Mouse (Mus musculus): ENCODE data around the gene Strip1. TPM values are rescaled to one million over a fixed set of nuclear protein-coding genes. Genes with fewer than 3 reads are reported as not detected.

The Strip1 gene
- polyA plus RNA-seq (2012; rRNA removed) (9.1 and 9.9 TPM in 2 replicates), polyA plus RNA-seq (2014; fragmentation: Nextera tagmentation; extraction: Ambion mirVana) (9.0 and 10.7 TPM in 2 replicates)

DNA sequence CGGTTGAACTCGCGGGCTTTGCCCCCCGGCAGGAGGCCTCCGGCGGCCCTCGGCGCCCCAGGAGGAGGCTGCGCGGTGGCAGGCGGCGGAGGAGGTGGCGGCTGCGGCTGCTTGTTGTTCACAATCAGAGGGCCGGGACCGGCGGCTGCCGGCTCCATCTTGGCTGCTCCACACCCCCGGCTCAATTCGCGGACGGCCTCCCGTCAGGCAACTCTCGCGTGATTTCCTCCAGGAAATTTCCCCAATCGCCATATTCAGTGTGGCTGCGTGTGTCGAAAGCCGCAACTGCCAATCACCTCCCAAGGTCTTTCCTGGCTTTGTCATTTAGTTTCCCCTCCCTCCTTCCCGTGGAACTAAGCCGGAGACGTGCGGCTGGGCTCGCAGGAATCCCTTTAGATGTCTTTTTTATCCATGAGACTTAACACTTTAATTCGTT lies at the start of gene Strip1:
Gene Strip1, minus strand, starts transcription at position 172 of the 436 bp plus-strand sequence.
- Histone ChIP-seq H3K9ac (replicated peaks) (peak within 1 kb of the TSS; percentile 94), H3K4me2 (ENCODE audit: low read depth) (peak within 1 kb of the TSS; percentile 66), H3K27ac (peak within 1 kb of the TSS; percentile 58), H3K36me3 (replicated peaks; ENCODE audit: control insufficient read depth, insufficient read depth, low read depth) (no peaks in the 10 kb centered on the region; the same call in 1 of the 2 replicates), H3K4me1 (replicated peaks; ENCODE audit: control insufficient read depth in 2 of 2, insufficient read depth in 2 of 2, low read length in 1 of 2) (peaks cover 0 to 8% of the 10 kb centered on the region in 2 experiments; a peak in 3 of 4 replicates), H3K27me3 (ENCODE audit: control insufficient read depth, insufficient read depth, low read length) (no peaks in the 10 kb centered on the region), H3K9me3 (ENCODE audit: control insufficient read depth, low read length) (no peaks in the 10 kb centered on the region), H3K4me3 (ENCODE audit: insufficient read depth in 1 of 2, low read depth in 2 of 2, low read length in 2 of 2) (peak within 1 kb of the TSS; percentile 76 to 94)
- ATAC-seq (ENCODE audit: insufficient read depth), result peak; percentile 94
- under 1% methylated on average over 35 of the region's 35 CpGs for WGBS (ENCODE audit: insufficient replicate concordance)
- TF ChIP-seq EP300 (IDR thresholded peaks at IDR 0.05; ENCODE audit: low read depth), result peak; percentile 50
- TF ChIP-seq CTCF (IDR thresholded peaks at IDR 0.05; ENCODE audit: low read depth), result no peak
- DNase-seq (ENCODE audit: low read depth in 3 of 3, low spot score in 3 of 3), result peak; percentile 88 to 90 (median 89)

DNA sequence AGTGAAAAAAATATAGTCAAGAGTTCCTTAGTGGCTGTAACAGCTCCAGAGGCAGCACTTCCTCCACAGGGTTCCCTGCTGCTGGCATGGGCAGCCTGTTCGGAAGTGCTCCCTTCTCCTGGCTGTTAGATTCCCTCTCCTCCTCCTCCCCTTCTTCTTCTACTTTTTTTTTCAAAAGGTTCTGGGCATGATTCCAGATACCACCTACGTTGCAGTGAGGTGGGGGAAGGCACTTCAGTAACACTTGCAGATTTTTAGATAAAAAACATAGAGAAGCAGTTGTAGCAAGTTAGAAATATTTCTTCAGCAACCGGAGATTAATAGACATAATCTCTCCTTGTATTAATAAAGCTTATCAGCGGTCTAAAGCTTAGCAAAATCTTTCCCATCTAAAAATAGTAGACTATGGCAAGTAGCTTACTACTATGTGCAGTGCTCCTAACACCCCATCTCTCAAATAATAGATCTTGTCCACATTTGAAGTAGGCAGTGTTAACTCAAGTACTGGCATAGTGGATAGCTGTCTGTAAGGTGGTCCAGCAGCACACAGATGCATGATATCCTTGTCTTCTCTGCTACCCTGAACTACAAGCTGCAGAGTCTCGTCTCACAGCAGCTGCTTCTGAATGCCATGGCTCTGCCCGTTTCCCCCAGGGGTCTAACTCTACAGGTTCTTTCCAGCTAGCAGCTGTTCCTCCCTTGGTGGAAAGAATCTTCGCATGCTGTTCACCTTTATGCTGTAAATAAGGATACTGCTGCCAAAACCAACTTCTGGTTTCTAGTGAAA lies 49.5 kb upstream of the Strip1 start:
- Histone ChIP-seq H3K4me2 (ENCODE audit: low read depth) (no peak overlapping the region), H3K4me1 (replicated peaks; ENCODE audit: control insufficient read depth in 2 of 2, insufficient read depth in 2 of 2, low read length in 1 of 2) (peaks cover 0 to 4% of the 10 kb centered on the region in 2 experiments; a peak in 1 of 4 replicates), H3K27ac (no peak overlapping the region), H3K27me3 (ENCODE audit: control insufficient read depth, insufficient read depth, low read length) (no peaks in the 10 kb centered on the region), H3K36me3 (replicated peaks; ENCODE audit: control insufficient read depth, insufficient read depth, low read depth) (0 out of 2 replicates have a peak, but pooled peaks cover 2% of the 10 kb centered on the region), H3K9me3 (ENCODE audit: control insufficient read depth, low read length) (no peaks in the 10 kb centered on the region), H3K9ac (replicated peaks) (no peak overlapping the region), H3K4me3 (ENCODE audit: insufficient read depth in 1 of 2, low read depth in 2 of 2, low read length in 2 of 2) (no peak overlapping the region)
- TF ChIP-seq EP300 (IDR thresholded peaks at IDR 0.05; ENCODE audit: low read depth) (no peak), CTCF (IDR thresholded peaks at IDR 0.05; ENCODE audit: low read depth) (no peak)
- no peak for DNase-seq (ENCODE audit: low read depth in 3 of 3, low spot score in 3 of 3)
- WGBS (ENCODE audit: insufficient replicate concordance), result 55% methylated on average over 7 of the region's 7 CpGs
- ATAC-seq (ENCODE audit: insufficient read depth), result no peak

DNA sequence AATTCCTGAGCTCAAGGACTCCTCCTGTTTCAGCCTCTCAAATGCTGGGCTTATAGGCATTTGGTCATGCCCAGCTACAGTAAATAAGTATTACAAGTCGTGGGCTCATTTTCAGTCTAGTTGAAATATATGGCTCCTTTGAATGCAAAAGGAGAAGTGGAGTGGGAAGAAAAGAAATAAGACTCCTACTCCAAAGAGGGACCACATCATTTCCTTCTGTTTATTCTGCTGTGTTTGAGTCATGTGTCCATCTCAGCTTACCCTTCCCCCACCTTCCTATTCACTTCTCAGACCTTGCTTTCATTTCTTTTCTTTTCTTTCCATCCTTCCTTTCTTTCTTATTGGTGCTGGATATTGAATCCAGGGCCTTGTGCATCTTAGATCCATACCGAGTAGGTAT lies 40.0 kb upstream of the Strip1 start:
- Histone ChIP-seq H3K36me3 (replicated peaks; ENCODE audit: control insufficient read depth, insufficient read depth, low read depth) (peaks cover 36% of the 10 kb centered on the region), H3K4me2 (ENCODE audit: low read depth) (no peak overlapping the region), H3K9me3 (ENCODE audit: control insufficient read depth, low read length) (no peaks in the 10 kb centered on the region), H3K9ac (replicated peaks) (no peak overlapping the region), H3K4me3 (ENCODE audit: insufficient read depth in 1 of 2, low read depth in 2 of 2, low read length in 2 of 2) (no peak overlapping the region), H3K4me1 (replicated peaks; ENCODE audit: control insufficient read depth in 2 of 2, insufficient read depth in 2 of 2, low read length in 1 of 2) (no peaks in the 10 kb centered on the region), H3K27me3 (ENCODE audit: control insufficient read depth, insufficient read depth, low read length) (no peaks in the 10 kb centered on the region), H3K27ac (no peak overlapping the region)
- TF ChIP-seq CTCF (IDR thresholded peaks at IDR 0.05; ENCODE audit: low read depth) (no peak), EP300 (IDR thresholded peaks at IDR 0.05; ENCODE audit: low read depth) (no peak)
- ATAC-seq (ENCODE audit: insufficient read depth) (no peak), DNase-seq (ENCODE audit: low read depth in 3 of 3, low spot score in 3 of 3) (no peak)
- 60% methylated on average over 2 of the region's 2 CpGs for WGBS (ENCODE audit: insufficient replicate concordance)

DNA sequence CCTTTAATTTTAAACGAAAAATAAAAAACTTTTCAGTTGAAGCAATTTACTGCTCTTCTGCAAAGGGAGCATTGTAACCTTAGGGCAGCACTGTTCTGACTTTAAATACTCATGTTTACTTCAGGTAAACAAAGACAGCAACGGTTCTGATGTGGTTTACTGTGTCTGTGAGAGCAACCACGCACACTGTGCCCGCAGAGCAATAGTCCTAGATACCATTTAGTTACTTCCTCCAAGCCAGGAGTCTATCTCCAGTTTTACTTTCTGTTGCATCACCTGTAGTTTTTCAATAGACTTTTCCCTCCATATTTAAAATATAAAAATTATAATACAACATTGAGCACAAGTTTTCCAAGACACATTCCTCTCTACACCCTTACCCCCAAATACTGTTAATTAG lies 39.0 kb upstream of the Strip1 start:
- Histone ChIP-seq H3K4me2 (ENCODE audit: low read depth) (no peak overlapping the region), H3K4me1 (replicated peaks; ENCODE audit: control insufficient read depth in 2 of 2, insufficient read depth in 2 of 2, low read length in 1 of 2) (no peaks in the 10 kb centered on the region), H3K36me3 (replicated peaks; ENCODE audit: control insufficient read depth, insufficient read depth, low read depth) (peaks cover 44% of the 10 kb centered on the region), H3K4me3 (ENCODE audit: insufficient read depth in 1 of 2, low read depth in 2 of 2, low read length in 2 of 2) (no peak overlapping the region), H3K9ac (replicated peaks) (no peak overlapping the region), H3K9me3 (ENCODE audit: control insufficient read depth, low read length) (no peaks in the 10 kb centered on the region), H3K27me3 (ENCODE audit: control insufficient read depth, insufficient read depth, low read length) (no peaks in the 10 kb centered on the region), H3K27ac (no peak overlapping the region)
- ATAC-seq (ENCODE audit: insufficient read depth) (no peak), DNase-seq (ENCODE audit: low read depth in 3 of 3, low spot score in 3 of 3) (no peak)
- WGBS (ENCODE audit: insufficient replicate concordance), result 53% methylated on average over 4 of the region's 4 CpGs
- TF ChIP-seq EP300 (IDR thresholded peaks at IDR 0.05; ENCODE audit: low read depth) (no peak), CTCF (IDR thresholded peaks at IDR 0.05; ENCODE audit: low read depth) (no peak)

GRCm38 (mm10) chr3:107668786-107669185 lies 37.3 kb upstream of the Strip1 start:
- TF ChIP-seq EP300 (IDR thresholded peaks at IDR 0.05; ENCODE audit: low read depth), result no peak
- TF ChIP-seq CTCF (IDR thresholded peaks at IDR 0.05; ENCODE audit: low read depth), result no peak
- no peak overlapping the region for H3K4me2 ChIP-seq (ENCODE audit: low read depth)
- H3K9me3 ChIP-seq (ENCODE audit: control insufficient read depth, low read length), result no peaks in the 10 kb centered on the region
- DNase-seq (ENCODE audit: low read depth in 3 of 3, low spot score in 3 of 3) (no peak), ATAC-seq (ENCODE audit: insufficient read depth) (no peak)
- no peaks in the 10 kb centered on the region for H3K4me1 ChIP-seq (replicated peaks; ENCODE audit: control insufficient read depth in 2 of 2, insufficient read depth in 2 of 2, low read length in 1 of 2)
- H3K9ac ChIP-seq (replicated peaks), result no peak overlapping the region
- peaks cover 49% of the 10 kb centered on the region for H3K36me3 ChIP-seq (replicated peaks; ENCODE audit: control insufficient read depth, insufficient read depth, low read depth)
- no peak overlapping the region for H3K4me3 ChIP-seq (ENCODE audit: insufficient read depth in 1 of 2, low read depth in 2 of 2, low read length in 2 of 2)
- no peaks in the 10 kb centered on the region for H3K27me3 ChIP-seq (ENCODE audit: control insufficient read depth, insufficient read depth, low read length)
- H3K27ac ChIP-seq, result no peak overlapping the region
- WGBS (ENCODE audit: insufficient replicate concordance), result 84% methylated on average over 7 of the region's 7 CpGs

Data from liver, embryonic 14.5 days (tissue).